Mouse (Mus musculus) neutrophil, adult 5-6 weeks (primary cell): Measurements from ENCODE around the gene Has1. TPM values are rescaled to one million over a fixed set of nuclear protein-coding genes. Genes with fewer than 3 reads are reported as not detected.
"Not testable (repeated sequence)": the region's sequence is repeated elsewhere in the genome, so short reads cannot be mapped to it uniquely, and the experiment has no call there.

Source experiments
- ATAC-seq: fragments of 151-379, 151-347 bp; 2 replicates; pipeline ENCODE4 v1.8.0; 2017; ENCODE audit warnings: mild to moderate bottlenecking, moderate TSS enrichment; ENCODE audit not compliant: insufficient number of reproducible peaks, poor library complexity, low FRiP score, severe bottlenecking; ENCODE audit errors: extremely low read depth
- total RNA-seq: library from RNA; stranded (forward); fragments of 200-1000 nt; gene quantifications from 2 replicates; pipeline ENCODE4 v1.2.3, GENCODE M21; 2017

The Has1 gene
- total RNA-seq, 1 experiment from 2014 or later = not detected

- ATAC-seq = no peak
These were observed 6.0 kb downstream of the Has1 start for GRCm38 (mm10) chr17:17848988-17849387.

- no peak for ATAC-seq
These were observed 9.6 kb downstream of the Has1 start for GRCm38 (mm10) chr17:17845187-17846027.

GRCm38 (mm10) chr17:17844606-17845005 lies 10.4 kb downstream of the Has1 start:
- ATAC-seq = not testable (repeated sequence)

- no peak for ATAC-seq
These were observed 11.3 kb downstream of the Has1 start for GRCm38 (mm10) chr17:17843534-17844261.

GRCm38 (mm10) chr17:17840796-17841195 lies 14.2 kb downstream of the Has1 start:
- ATAC-seq = no peak

GRCm38 (mm10) chr17:17839276-17839675 lies 15.7 kb downstream of the Has1 start:
- ATAC-seq = no peak

- ATAC-seq = peak; percentile 96
These were observed 16.9 kb downstream of the Has1 start for GRCm38 (mm10) chr17:17837919-17838701.

GRCm38 (mm10) chr17:17837426-17837825 lies 17.6 kb downstream of the Has1 start:
- ATAC-seq = no peak

GRCm38 (mm10) chr17:17836101-17836500 lies 18.9 kb downstream of the Has1 start:
- ATAC-seq = no peak

GRCm38 (mm10) chr17:17834896-17835295 lies 20.1 kb downstream of the Has1 start:
- no peak for ATAC-seq

- ATAC-seq = no peak
These were observed 24.3 kb downstream of the Has1 start for GRCm38 (mm10) chr17:17830731-17831130.

- ATAC-seq = no peak
These were observed 25.0 kb downstream of the Has1 start for GRCm38 (mm10) chr17:17829816-17830535.

GRCm38 (mm10) chr17:17829052-17829785 lies 25.8 kb downstream of the Has1 start:
- ATAC-seq = no peak

GRCm38 (mm10) chr17:17828191-17828981 lies 26.6 kb downstream of the Has1 start:
- ATAC-seq = no peak

- no peak for ATAC-seq
These were observed 27.3 kb downstream of the Has1 start for GRCm38 (mm10) chr17:17827658-17828190.

GRCm38 (mm10) chr17:17826751-17827657 lies 28.0 kb downstream of the Has1 start, which contains the start of gene Spaca6:
Spaca6 (plus strand) TSS chr17:17827158.
- ATAC-seq = no peak
